9 mouse cellular contexts compared by ENCODE assay signal in the genomic region with DNA sequence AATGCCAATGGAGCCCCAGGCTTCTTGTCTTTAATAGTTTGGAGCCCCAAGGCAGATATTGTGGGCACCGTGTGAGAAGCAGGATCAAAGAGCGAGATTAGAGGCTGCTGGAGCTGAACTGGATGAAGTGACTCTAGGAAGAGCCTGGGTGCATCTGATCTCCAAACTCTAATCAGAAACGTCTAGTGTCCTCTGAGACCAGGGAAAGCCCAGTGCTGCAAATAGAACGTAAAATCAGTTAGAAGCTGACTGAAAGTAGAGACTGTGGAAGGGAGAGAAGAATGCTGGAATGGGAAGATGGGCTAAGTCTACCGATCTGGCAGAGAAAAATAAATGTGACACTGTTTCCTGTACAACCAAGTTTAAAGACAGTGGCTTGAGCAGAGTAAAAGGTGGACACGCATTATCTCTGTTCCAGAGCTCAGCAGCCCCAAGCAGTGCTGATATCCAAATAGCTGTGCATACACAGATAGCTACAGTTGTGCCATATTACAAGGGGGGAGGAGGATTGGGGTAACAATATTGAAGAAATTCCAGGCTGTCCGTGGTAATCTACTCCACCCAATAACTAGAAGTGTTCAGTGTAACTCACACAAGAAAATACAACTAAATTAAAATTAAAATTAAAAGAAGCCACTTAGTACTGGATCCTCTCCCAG. TPM values are rescaled to one million over a fixed set of nuclear protein-coding genes. Genes with fewer than 3 reads are reported as not detected.
DNase-seq lines count a peak whose midpoint lies in the region; ATAC-seq and TF ChIP-seq lines count a peak whose summit lies in the region.
"Had no signal": no experiment of that assay in that cellular context is flagged by ENCODE, and none has a peak within 500 bp of the region (broad histone marks: within the 10 kb centered on the region; RNA-seq: fewer than 3 reads in every experiment).

No protein-coding gene starts in this region.

- H3K27me3 ChIP-seq in forebrain, embryonic 12.5 days: no peaks in the 10 kb centered on the region
- no peaks in the 10 kb centered on the region for H3K27me3 ChIP-seq in forebrain, postnatal 0 days (ENCODE audit: insufficient read depth, low read length)
- H3K27me3 ChIP-seq in midbrain, embryonic 11.5 days (ENCODE audit: control insufficient read depth, insufficient read depth, low read length): no peaks in the 10 kb centered on the region
- H3K27me3 ChIP-seq in midbrain, embryonic 16.5 days (ENCODE audit: control insufficient read depth, insufficient read depth, low read depth, low read length): no peaks in the 10 kb centered on the region
- H3K27me3 ChIP-seq in liver, embryonic 12.5 days (replicated peaks): no peaks in the 10 kb centered on the region; the same call in 1 of the 2 replicates
- no peaks in the 10 kb centered on the region for H3K27me3 ChIP-seq in midbrain, embryonic 15.5 days (replicated peaks)
- H3K27me3 ChIP-seq in cerebellum, adult 2 months (ENCODE audit: control insufficient read depth, insufficient read depth, low read length): no peaks in the 10 kb centered on the region
- H3K27me3 ChIP-seq: lung, embryonic 15.5 days had no signal

- WGBS in forebrain, embryonic 12.5 days: 61% methylated on average over 7 of the region's 7 CpGs
- WGBS in forebrain, postnatal 0 days: 54% methylated on average over 7 of the region's 7 CpGs
- 51% methylated on average over 7 of the region's 7 CpGs for WGBS in midbrain, embryonic 11.5 days
- 38% methylated on average over 7 of the region's 7 CpGs for WGBS in midbrain, embryonic 16.5 days
- WGBS in liver, embryonic 12.5 days (ENCODE audit: insufficient replicate concordance): 18% methylated on average over 7 of the region's 7 CpGs
- 43% methylated on average over 7 of the region's 7 CpGs for WGBS in midbrain, embryonic 15.5 days
- 57% methylated on average over 7 of the region's 7 CpGs for WGBS in cerebellum, adult 2 months

- ATAC-seq in forebrain, embryonic 12.5 days (ENCODE audit: low FRiP score): no peak
- no peak for ATAC-seq in forebrain, postnatal 0 days
- ATAC-seq in midbrain, embryonic 11.5 days (ENCODE audit: low FRiP score): no peak
- no peak for ATAC-seq in midbrain, embryonic 16.5 days
- peak; percentile 97 for ATAC-seq in liver, embryonic 12.5 days
- ATAC-seq in midbrain, embryonic 15.5 days (replicated peaks): peak; percentile 44

- no peak for TF ChIP-seq CTCF in forebrain, postnatal 0 days (IDR thresholded peaks at IDR 0.05; ENCODE audit: low read depth)
- no peak for TF ChIP-seq CTCF in cerebellum, adult 2 months (IDR thresholded peaks at IDR 0.05; ENCODE audit: borderline replicate concordance, insufficient read depth, low read depth, low read length)

- H3K27ac ChIP-seq in forebrain, embryonic 12.5 days: peak overlapping the region; percentile 37
- H3K27ac ChIP-seq in forebrain, postnatal 0 days (ENCODE audit: low read depth, low read length): no peak overlapping the region
- peak overlapping the region; percentile 44 for H3K27ac ChIP-seq in midbrain, embryonic 11.5 days (ENCODE audit: low read depth, low read length)
- H3K27ac ChIP-seq in midbrain, embryonic 16.5 days (ENCODE audit: low read length): no peak overlapping the region
- peak overlapping the region; percentile 95 for H3K27ac ChIP-seq in liver, embryonic 12.5 days
- no peak overlapping the region for H3K27ac ChIP-seq in midbrain, embryonic 15.5 days
- no peak overlapping the region for H3K27ac ChIP-seq in cerebellum, adult 2 months (ENCODE audit: insufficient read depth, low read length)
- H3K27ac ChIP-seq: lung, embryonic 15.5 days had no signal

- H3K9ac ChIP-seq in forebrain, embryonic 12.5 days: no peak overlapping the region
- no peak overlapping the region for H3K9ac ChIP-seq in forebrain, postnatal 0 days
- H3K9ac ChIP-seq in midbrain, embryonic 11.5 days (ENCODE audit: low read length): no peak overlapping the region
- H3K9ac ChIP-seq in midbrain, embryonic 16.5 days (ENCODE audit: low read depth, low read length): no peak overlapping the region
- peak overlapping the region; percentile 60 for H3K9ac ChIP-seq in liver, embryonic 12.5 days
- no peak overlapping the region for H3K9ac ChIP-seq in midbrain, embryonic 15.5 days
- H3K9ac ChIP-seq: lung, embryonic 15.5 days had no signal

- H3K4me1 ChIP-seq in forebrain, embryonic 12.5 days: peaks cover 23% of the 10 kb centered on the region
- H3K4me1 ChIP-seq in forebrain, postnatal 0 days (ENCODE audit: insufficient read depth): 0 out of 2 replicates have a peak, but pooled peaks cover 5% of the 10 kb centered on the region
- H3K4me1 ChIP-seq in midbrain, embryonic 11.5 days (ENCODE audit: control insufficient read depth, insufficient read depth, low read length): peaks cover 20% of the 10 kb centered on the region
- H3K4me1 ChIP-seq in midbrain, embryonic 16.5 days (ENCODE audit: control insufficient read depth, insufficient read depth, low read length): 0 out of 2 replicates have a peak, but pooled peaks cover 2% of the 10 kb centered on the region
- peaks cover 59% of the 10 kb centered on the region for H3K4me1 ChIP-seq in liver, embryonic 12.5 days
- peaks cover 12% of the 10 kb centered on the region; the same call in 1 of the 2 replicates for H3K4me1 ChIP-seq in midbrain, embryonic 15.5 days
- no peaks in the 10 kb centered on the region for H3K4me1 ChIP-seq in cerebellum, adult 2 months (ENCODE audit: control insufficient read depth, insufficient read depth, low read length)

- no peak for TF ChIP-seq POLR2A in cerebellum, adult 2 months (IDR thresholded peaks at IDR 0.05; ENCODE audit: borderline replicate concordance, insufficient read depth, low read length)

- H3K4me2 ChIP-seq in forebrain, embryonic 12.5 days: no peak overlapping the region
- H3K4me2 ChIP-seq in forebrain, postnatal 0 days (ENCODE audit: low read depth): no peak overlapping the region
- no peak overlapping the region; the same call in 1 of the 2 replicates for H3K4me2 ChIP-seq in midbrain, embryonic 11.5 days
- no peak overlapping the region for H3K4me2 ChIP-seq in midbrain, embryonic 16.5 days (ENCODE audit: low read length)
- peak overlapping the region; percentile 69 for H3K4me2 ChIP-seq in liver, embryonic 12.5 days
- H3K4me2 ChIP-seq in midbrain, embryonic 15.5 days: no peak overlapping the region
- H3K4me2 ChIP-seq: lung, embryonic 15.5 days had no signal

- H3K36me3 ChIP-seq in forebrain, embryonic 12.5 days (replicated peaks): no peaks in the 10 kb centered on the region
- H3K36me3 ChIP-seq in forebrain, postnatal 0 days (ENCODE audit: insufficient read depth): no peaks in the 10 kb centered on the region
- H3K36me3 ChIP-seq in midbrain, embryonic 11.5 days (ENCODE audit: control insufficient read depth, insufficient read depth, low read length): no peaks in the 10 kb centered on the region
- no peaks in the 10 kb centered on the region for H3K36me3 ChIP-seq in midbrain, embryonic 16.5 days (ENCODE audit: control insufficient read depth, insufficient read depth, low read length)
- H3K36me3 ChIP-seq in liver, embryonic 12.5 days: no peaks in the 10 kb centered on the region
- no peaks in the 10 kb centered on the region for H3K36me3 ChIP-seq in midbrain, embryonic 15.5 days (replicated peaks)
- H3K36me3 ChIP-seq: lung, embryonic 15.5 days had no signal

- no peaks in the 10 kb centered on the region for H3K9me3 ChIP-seq in forebrain, embryonic 12.5 days
- no peaks in the 10 kb centered on the region for H3K9me3 ChIP-seq in forebrain, postnatal 0 days (ENCODE audit: low read length)
- no peaks in the 10 kb centered on the region for H3K9me3 ChIP-seq in midbrain, embryonic 11.5 days (ENCODE audit: control insufficient read depth, low read length)
- no peaks in the 10 kb centered on the region for H3K9me3 ChIP-seq in midbrain, embryonic 16.5 days (replicated peaks; ENCODE audit: control insufficient read depth, low read length, poor library complexity, severe bottlenecking)
- no peaks in the 10 kb centered on the region for H3K9me3 ChIP-seq in liver, embryonic 12.5 days (replicated peaks)
- H3K9me3 ChIP-seq in midbrain, embryonic 15.5 days: no peaks in the 10 kb centered on the region
- H3K9me3 ChIP-seq: lung, embryonic 15.5 days had no signal

- no peak overlapping the region for H3K4me3 ChIP-seq in forebrain, embryonic 12.5 days (replicated peaks)
- H3K4me3 ChIP-seq in forebrain, postnatal 0 days (ENCODE audit: low read depth, low read length): no peak overlapping the region
- no peak overlapping the region for H3K4me3 ChIP-seq in midbrain, embryonic 11.5 days (ENCODE audit: low read depth, low read length)
- no peak overlapping the region for H3K4me3 ChIP-seq in midbrain, embryonic 16.5 days (ENCODE audit: low read depth, low read length)
- H3K4me3 ChIP-seq in liver, embryonic 12.5 days: peak overlapping the region; percentile 26
- no peak overlapping the region for H3K4me3 ChIP-seq in midbrain, embryonic 15.5 days
- H3K4me3 ChIP-seq in cerebellum, adult 2 months (replicated peaks; ENCODE audit: insufficient read depth, low read depth, low read length): no peak overlapping the region
- H3K4me3 ChIP-seq: lung, embryonic 15.5 days had no signal

- DNase-seq in forebrain, postnatal 0 days: no peak
- DNase-seq in midbrain, embryonic 11.5 days (ENCODE audit: low spot score, missing footprints): peak; percentile 80
- no peak for DNase-seq in urinary bladder, postnatal 10 days (ENCODE audit: low spot score)
- no peak for DNase-seq in cerebellum, adult 2 months

RNA-seq across cellular contexts. Expression of a gene that starts 9.7 kb away (rescaled TPM):
- polyA plus RNA-seq in forebrain, embryonic 12.5 days (2016; fragmentation: Nextera tagmentation; extraction: Ambion mirVana): 44.5 and 44.7 TPM in 2 replicates
- 10.2 and 13.5 TPM in 2 replicates for total RNA-seq in forebrain, postnatal 0 days (2014; rRNA removed)
- 3.9 and 6.1 TPM in 2 replicates for polyA plus RNA-seq in forebrain, postnatal 0 days (2015; fragmentation: Nextera tagmentation; extraction: Ambion mirVana)
- 43.1 and 45.2 TPM in 2 replicates for polyA plus RNA-seq in midbrain, embryonic 11.5 days (2014; fragmentation: Nextera tagmentation; extraction: Ambion mirVana)
- polyA plus RNA-seq in midbrain, embryonic 16.5 days (2015; fragmentation: Nextera tagmentation; extraction: Ambion mirVana): 6.6 and 13.0 TPM in 2 replicates
- 0.30 and 0.31 TPM in 2 replicates for polyA plus RNA-seq in liver, embryonic 12.5 days (2016; fragmentation: Nextera tagmentation; extraction: Ambion mirVana)
- 9.5 and 9.7 TPM in 2 replicates for polyA plus RNA-seq in midbrain, embryonic 15.5 days (2015; fragmentation: Nextera tagmentation; extraction: Ambion mirVana)
- polyA plus RNA-seq in cerebellum, adult 2 months (2012; rRNA removed): 2.6 and 3.4 TPM in 2 replicates

RNA-seq across cellular contexts. Expression of a gene that starts 14.8 kb away (rescaled TPM):
- polyA plus RNA-seq in forebrain, embryonic 12.5 days (2016; fragmentation: Nextera tagmentation; extraction: Ambion mirVana): 22.2 and 26.3 TPM in 2 replicates
- total RNA-seq in forebrain, postnatal 0 days (2014; rRNA removed): 24.3 and 24.7 TPM in 2 replicates
- polyA plus RNA-seq in forebrain, postnatal 0 days (2015; fragmentation: Nextera tagmentation; extraction: Ambion mirVana): 13.3 and 16.2 TPM in 2 replicates
- polyA plus RNA-seq in midbrain, embryonic 11.5 days (2014; fragmentation: Nextera tagmentation; extraction: Ambion mirVana): 30.5 and 34.1 TPM in 2 replicates
- polyA plus RNA-seq in midbrain, embryonic 16.5 days (2015; fragmentation: Nextera tagmentation; extraction: Ambion mirVana): 16.0 and 20.1 TPM in 2 replicates
- polyA plus RNA-seq in liver, embryonic 12.5 days (2016; fragmentation: Nextera tagmentation; extraction: Ambion mirVana): 17.7 and 19.5 TPM in 2 replicates
- 17.5 and 17.9 TPM in 2 replicates for polyA plus RNA-seq in midbrain, embryonic 15.5 days (2015; fragmentation: Nextera tagmentation; extraction: Ambion mirVana)
- 10.3 and 10.9 TPM in 2 replicates for polyA plus RNA-seq in cerebellum, adult 2 months (2012; rRNA removed)

Comparison
In these comparisons a context has a peak if more than half of its experiments do, and no peak if none do; other contexts are left out.
1. ATAC-seq: peak in liver, embryonic 12.5 days (single experiment) and midbrain, embryonic 15.5 days (single experiment); none in forebrain, embryonic 12.5 days (single experiment), forebrain, postnatal 0 days (single experiment), midbrain, embryonic 11.5 days (single experiment) and midbrain, embryonic 16.5 days (single experiment).
2. H3K27ac ChIP-seq: peak in forebrain, embryonic 12.5 days (single experiment), midbrain, embryonic 11.5 days (single experiment) and liver, embryonic 12.5 days (single experiment); none in forebrain, postnatal 0 days (single experiment), midbrain, embryonic 16.5 days (single experiment), midbrain, embryonic 15.5 days (single experiment) and cerebellum, adult 2 months (single experiment).